Mouse (Mus musculus) heart, postnatal 4 days (tissue): ENCODE data around the gene Lamtor3. TPM values are rescaled to one million over a fixed set of nuclear protein-coding genes. Genes with fewer than 3 reads are reported as not detected.
"Not testable (repeated sequence)": the region's sequence is repeated elsewhere in the genome, so short reads cannot be mapped to it uniquely, and the experiment has no call there.

Source experiments
- DNase-seq: peaks from one replicate; pipeline ENCODE4 v3.0.0; 2021
- total RNA-seq, 2 experiments: library from RNA; stranded (reverse); gene quantifications; 2 replicates each; pipeline ENCODE4 v1.2.3; 2021

Gene Lamtor3
- 10 to 100 TPM; 74.1 to 79.4 TPM for total RNA-seq

- DNase-seq = peak; percentile 92
These were observed at the start of gene Lamtor3 for GRCm38 (mm10) chr3:137918172-137918931. Gene Lamtor3 (plus strand): TSS chr3:137918506.

GRCm38 (mm10) chr3:137869395-137869794 is 48.9 kb upstream of the Lamtor3 start:
- DNase-seq = no peak

GRCm38 (mm10) chr3:137879313-137879712 is 39.0 kb upstream of the Lamtor3 start:
- no peak for DNase-seq

GRCm38 (mm10) chr3:137880109-137880748 is 38.1 kb upstream of the Lamtor3 start:
- no peak for DNase-seq

GRCm38 (mm10) chr3:137881093-137881492 is 37.2 kb upstream of the Lamtor3 start:
- DNase-seq = no peak

- no peak for DNase-seq
These were observed 30.3 kb upstream of the Lamtor3 start for GRCm38 (mm10) chr3:137887961-137888360.

- DNase-seq = no peak
These were observed 27.2 kb upstream of the Lamtor3 start for GRCm38 (mm10) chr3:137891089-137891488.

GRCm38 (mm10) chr3:137892118-137892517 is 26.2 kb upstream of the Lamtor3 start:
- no peak for DNase-seq

- DNase-seq = no peak
These were observed 24.5 kb upstream of the Lamtor3 start for GRCm38 (mm10) chr3:137893789-137894188.

- no peak for DNase-seq
These were observed 23.1 kb upstream of the Lamtor3 start for GRCm38 (mm10) chr3:137895196-137895595.

GRCm38 (mm10) chr3:137896386-137896785 is 21.9 kb upstream of the Lamtor3 start:
- no peak for DNase-seq

GRCm38 (mm10) chr3:137896867-137897266 is 21.4 kb upstream of the Lamtor3 start:
- no peak for DNase-seq

GRCm38 (mm10) chr3:137897685-137898084 is 20.6 kb upstream of the Lamtor3 start:
- no peak for DNase-seq

GRCm38 (mm10) chr3:137900149-137900548 is 18.2 kb upstream of the Lamtor3 start:
- no peak for DNase-seq

- DNase-seq = no peak
These were observed 5.2 kb upstream of the Lamtor3 start for GRCm38 (mm10) chr3:137913093-137913492.

GRCm38 (mm10) chr3:137914567-137914966 is 3.7 kb upstream of the Lamtor3 start:
- DNase-seq = not testable (repeated sequence)

GRCm38 (mm10) chr3:137917694-137918171 is 573 bp upstream of the Lamtor3 start:
- no peak for DNase-seq

GRCm38 (mm10) chr3:137918932-137919311 is 616 bp downstream of the Lamtor3 start:
- DNase-seq = no peak

GRCm38 (mm10) chr3:137919398-137919797 is 1.1 kb downstream of the Lamtor3 start:
- DNase-seq = no peak

GRCm38 (mm10) chr3:137920594-137920993 is 2.3 kb downstream of the Lamtor3 start:
- DNase-seq = no peak

GRCm38 (mm10) chr3:137927010-137927409 is 8.7 kb downstream of the Lamtor3 start:
- DNase-seq = no peak

- no peak for DNase-seq
These were observed 11.6 kb downstream of the Lamtor3 start for GRCm38 (mm10) chr3:137929940-137930339.

GRCm38 (mm10) chr3:137932748-137933147 is 14.4 kb downstream of the Lamtor3 start:
- no peak for DNase-seq

GRCm38 (mm10) chr3:137933986-137934385 is 15.7 kb downstream of the Lamtor3 start:
- DNase-seq = no peak
